Mouse (Mus musculus) CD4-positive helper T cell, adult 2 months (primary cell): ENCODE data around the gene Olfr1276.

Source experiments
- DNase-seq: peaks from one replicate; pipeline ENCODE4 v3.0.0-alpha.2; 2012; ENCODE audit warnings: low read depth, missing footprints, low spot score

Olfr1276 gene

GRCm38 (mm10) chr2:111254216-111254615 is at the start of gene Olfr1276:
TSS of gene Olfr1276 (plus strand) at chr2:111254516.
- DNase-seq: no peak

GRCm38 (mm10) chr2:111229502-111229901 is 24.8 kb upstream of the Olfr1276 start, which contains the start of gene 4930430A15Rik:
TSS of gene 4930430A15Rik (minus strand) at chr2:111229602.
- DNase-seq: no peak

- no peak for DNase-seq
Observed at GRCm38 (mm10) chr2:111235186-111235585, 19.1 kb upstream of the Olfr1276 start, which contains the start of gene Olfr1275. TSS of gene Olfr1275 (minus strand) at chr2:111235286.

- no peak for DNase-seq
Observed at GRCm38 (mm10) chr2:111274006-111274405, 19.7 kb downstream of the Olfr1276 start, which contains the start of gene Olfr1277. TSS of gene Olfr1277 (minus strand) at chr2:111274106.

- no peak for DNase-seq
Observed at GRCm38 (mm10) chr2:111289836-111290235, 35.5 kb downstream of the Olfr1276 start, which contains the start of gene Olfr1278. TSS of gene Olfr1278 (plus strand) at chr2:111290136.

DNA sequence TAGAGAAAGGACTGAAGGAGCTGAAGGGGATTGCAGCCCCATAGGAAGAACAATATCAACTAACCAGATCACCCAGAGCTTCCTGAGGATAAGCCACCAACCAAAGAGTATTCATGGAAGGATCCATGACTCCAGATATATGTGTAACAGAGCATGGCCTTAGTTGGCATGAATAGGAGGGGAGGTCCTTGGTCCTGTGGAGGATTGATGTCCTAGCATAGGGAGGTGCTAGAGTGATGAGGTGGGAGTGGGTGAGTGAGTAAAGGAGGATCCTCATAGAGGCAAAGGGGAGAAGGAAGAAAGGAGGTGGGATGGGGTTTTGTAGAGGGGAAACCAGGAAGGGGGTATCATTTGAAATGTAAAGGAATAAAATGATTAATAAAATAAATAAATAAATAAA is 44.2 kb downstream of the Olfr1276 start:
- no peak for DNase-seq

- DNase-seq: no peak
Observed at GRCm38 (mm10) chr2:111300374-111300773, 46.1 kb downstream of the Olfr1276 start, which contains the start of gene Olfr1279. TSS of gene Olfr1279 (plus strand) at chr2:111300635.
